ENCODE assay signal across 23 mouse cellular contexts in the genomic region with DNA sequence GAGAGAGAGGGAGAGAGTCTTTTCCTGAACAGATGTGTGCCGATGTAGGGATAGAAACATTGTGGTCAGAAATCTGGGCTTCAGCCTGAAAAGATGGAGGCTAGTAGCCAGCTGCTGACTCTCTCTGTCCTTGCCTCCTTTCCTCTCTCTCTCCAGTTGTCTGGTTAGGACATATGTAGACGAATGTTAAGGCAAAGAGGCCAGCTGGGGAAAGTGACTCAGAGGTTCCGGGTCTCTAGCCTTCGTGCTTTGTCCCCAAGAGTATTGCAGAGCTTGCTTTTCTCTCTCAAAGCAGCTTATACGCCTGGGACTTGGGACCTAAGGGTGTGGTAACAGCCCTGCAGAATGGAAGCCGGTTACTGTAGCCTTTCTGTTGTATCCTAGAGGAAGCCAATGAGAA.
"Had no signal": no experiment of that assay in that cellular context is flagged by ENCODE, and none has a peak within 500 bp of the region (broad histone marks: within the 10 kb centered on the region; RNA-seq: fewer than 3 reads in every experiment).

No protein-coding gene starts in this region.

- ATAC-seq: liver, embryonic 12.5 days had no signal

- H3K9me3 ChIP-seq: kidney, embryonic 15.5 days; limb, embryonic 13.5 days; liver, embryonic 12.5 days; liver, embryonic 15.5 days; lung, embryonic 15.5 days; megakaryocyte, embryonic 14.5 days had no signal

- H3K4me1 ChIP-seq: liver, embryonic 12.5 days; liver, embryonic 15.5 days; lung, embryonic 15.5 days; megakaryocyte, embryonic 14.5 days had no signal

- H3K36me3 ChIP-seq: limb, embryonic 13.5 days; liver, embryonic 12.5 days; liver, embryonic 15.5 days; lung, embryonic 15.5 days had no signal

- H3K4me3 ChIP-seq: kidney, embryonic 15.5 days; left cerebral cortex, adult 2 months; limb, embryonic 13.5 days; liver, embryonic 12.5 days; liver, embryonic 15.5 days; lung, embryonic 15.5 days; megakaryocyte, embryonic 14.5 days had no signal

- DNase-seq: kidney, adult 8-10 months; kidney, postnatal 10 days; kidney, postnatal 36 days; layer of hippocampus, postnatal 36 days; left cerebral cortex, postnatal 4 days; liver; lung, adult 18-20 months; lung, postnatal 10 days; lung, postnatal 36 days; midbrain, embryonic 14.5 days; right cerebral cortex, adult 18-20 months; right cerebral cortex, postnatal 14 days; right cerebral cortex, postnatal 4 days; thymus, postnatal 36 days had no signal

- H3K9ac ChIP-seq: kidney, embryonic 15.5 days; limb, embryonic 13.5 days; liver, embryonic 12.5 days; liver, embryonic 15.5 days; lung, embryonic 15.5 days had no signal

- H3K4me2 ChIP-seq: kidney, embryonic 15.5 days; limb, embryonic 13.5 days; liver, embryonic 12.5 days; liver, embryonic 15.5 days; lung, embryonic 15.5 days; midbrain, embryonic 11.5 days had no signal

- H3K27ac ChIP-seq: kidney, embryonic 15.5 days; left cerebral cortex, adult 2 months; limb, embryonic 13.5 days; liver, embryonic 12.5 days; liver, embryonic 15.5 days; lung, embryonic 15.5 days; stomach, postnatal 0 days had no signal
